Mouse (Mus musculus): ENCODE measurements around the gene Ahnak2.
"Not testable (repeated sequence)": the region's sequence is repeated elsewhere in the genome, so short reads cannot be mapped to it uniquely, and the experiment has no call there.

Ahnak2 gene

GRCm38 (mm10) chr12:112822676-112823075 lies 20.2 kb upstream of the Ahnak2 start:
- in situ Hi-C loops (cut with MboI; ENCODE audit: unreplicated experiment in 2 of 2), result no loop called here

DNA sequence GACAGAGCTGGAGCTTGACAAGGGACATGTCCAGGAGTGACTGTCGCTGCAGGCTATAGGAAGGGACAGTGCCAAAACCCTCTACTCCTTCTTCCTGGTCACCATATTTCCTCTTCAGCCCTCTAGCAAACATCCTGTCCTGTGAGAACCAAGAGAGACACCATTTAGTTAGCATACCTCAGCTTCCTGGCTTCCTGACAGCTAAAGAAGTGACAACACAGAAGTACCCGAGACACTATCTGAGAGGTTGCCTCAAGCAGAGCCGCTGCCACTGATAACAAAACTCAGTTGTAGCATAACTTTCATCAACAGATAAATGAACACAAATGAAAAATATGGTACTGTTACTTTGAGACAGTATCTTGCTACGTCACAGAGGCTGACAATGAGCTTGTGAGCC lies 19.5 kb upstream of the Ahnak2 start:
- in situ Hi-C loops (cut with MboI; ENCODE audit: unreplicated experiment in 2 of 2), result no loop called here

DNA sequence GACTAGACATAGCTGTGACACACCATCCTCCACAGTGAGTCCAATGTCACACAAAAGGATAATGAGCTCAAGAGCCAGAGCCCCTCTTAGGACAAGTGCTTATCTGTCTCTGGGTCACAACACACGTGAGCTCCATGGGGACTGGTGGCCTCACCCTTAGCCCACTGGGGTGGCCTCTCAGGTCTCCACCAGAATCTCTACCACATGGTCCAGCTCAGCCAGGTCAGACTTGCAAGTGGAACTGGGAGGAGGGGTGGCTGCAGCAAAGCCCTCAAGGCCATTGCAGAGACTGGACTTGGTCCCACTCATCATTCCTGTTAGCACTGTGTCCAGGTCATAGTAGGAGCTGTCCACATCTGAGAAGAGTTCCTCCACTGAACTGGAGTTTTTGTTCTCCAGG lies 18.8 kb upstream of the Ahnak2 start:
- in situ Hi-C loops (cut with MboI; ENCODE audit: unreplicated experiment in 2 of 2), result no loop called here

GRCm38 (mm10) chr12:112820401-112820999 lies 18.0 kb upstream of the Ahnak2 start:
- in situ Hi-C loops (cut with MboI; ENCODE audit: unreplicated experiment in 2 of 2), result no loop called here

DNA sequence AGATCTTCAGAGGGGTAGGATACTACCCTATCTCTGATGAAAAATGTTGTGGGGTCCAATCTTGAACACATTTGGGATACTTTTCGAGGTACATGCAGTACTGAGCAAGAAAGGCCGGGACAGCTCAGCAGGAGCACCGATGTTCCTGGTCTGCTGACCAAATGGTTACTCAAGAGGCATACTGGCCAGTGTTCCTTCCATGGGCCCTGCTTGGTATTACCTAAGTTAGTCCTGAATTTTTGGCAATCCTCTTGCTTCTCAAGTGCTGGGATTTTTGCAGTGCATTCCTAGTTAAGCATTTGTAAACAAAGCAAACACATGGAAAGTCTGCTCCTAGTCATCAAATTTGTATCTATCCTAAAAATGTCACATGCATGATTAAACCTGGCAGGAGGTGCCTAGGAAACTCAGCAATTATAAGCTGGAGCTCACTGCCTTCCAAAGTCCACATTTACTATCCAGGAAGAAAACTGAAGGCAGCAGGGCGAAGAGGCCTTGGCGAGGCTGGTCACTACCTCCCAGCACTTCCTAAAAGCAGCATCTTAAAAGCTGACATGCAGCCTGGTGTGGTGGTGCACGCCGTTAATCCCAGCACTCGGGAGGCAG lies 16.7 kb upstream of the Ahnak2 start:
- in situ Hi-C loops (cut with MboI; ENCODE audit: unreplicated experiment in 2 of 2), result no loop called here

DNA sequence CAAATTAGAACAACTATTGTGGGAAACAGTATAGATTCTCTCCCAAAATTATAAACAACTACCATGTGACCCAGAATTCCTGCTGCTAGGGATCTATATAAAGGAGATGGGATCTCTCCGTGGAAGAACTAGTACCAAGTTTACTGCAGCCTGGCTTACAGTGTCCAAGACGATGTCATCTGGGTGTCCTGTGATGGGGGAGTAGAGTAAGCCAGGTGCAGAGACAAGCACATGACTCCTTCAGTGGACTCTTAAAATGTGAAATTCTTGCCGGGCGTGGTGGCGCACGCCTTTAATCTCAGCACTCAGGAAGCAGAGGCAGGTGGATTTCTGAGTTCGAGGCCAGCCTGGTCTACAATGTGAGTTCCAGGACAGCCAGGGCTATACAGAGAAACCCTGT lies 14.4 kb upstream of the Ahnak2 start:
- in situ Hi-C loops (cut with MboI; ENCODE audit: unreplicated experiment in 2 of 2), result not testable (repeated sequence)

DNA sequence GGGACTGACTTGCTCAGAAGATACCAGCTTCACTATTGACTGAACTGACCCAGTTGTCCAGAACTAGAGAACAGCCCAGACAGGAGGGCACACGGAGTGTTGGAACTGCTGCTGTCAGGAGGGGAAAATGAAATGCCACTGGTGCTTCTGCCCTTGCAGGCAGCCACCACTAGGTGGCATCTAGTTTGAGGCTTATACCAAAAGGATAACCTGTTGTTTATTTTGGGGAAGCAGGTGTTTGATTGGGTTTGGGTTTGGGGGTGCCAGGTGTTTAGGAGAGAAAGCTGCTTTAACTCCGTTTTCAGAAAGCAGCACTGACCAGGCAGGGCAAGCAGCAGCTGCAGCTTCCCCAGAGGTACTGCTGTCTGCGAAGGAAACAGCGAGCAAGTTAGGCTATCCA lies 13.8 kb upstream of the Ahnak2 start:
- in situ Hi-C loops (cut with MboI; ENCODE audit: unreplicated experiment in 2 of 2), result no loop called here

DNA sequence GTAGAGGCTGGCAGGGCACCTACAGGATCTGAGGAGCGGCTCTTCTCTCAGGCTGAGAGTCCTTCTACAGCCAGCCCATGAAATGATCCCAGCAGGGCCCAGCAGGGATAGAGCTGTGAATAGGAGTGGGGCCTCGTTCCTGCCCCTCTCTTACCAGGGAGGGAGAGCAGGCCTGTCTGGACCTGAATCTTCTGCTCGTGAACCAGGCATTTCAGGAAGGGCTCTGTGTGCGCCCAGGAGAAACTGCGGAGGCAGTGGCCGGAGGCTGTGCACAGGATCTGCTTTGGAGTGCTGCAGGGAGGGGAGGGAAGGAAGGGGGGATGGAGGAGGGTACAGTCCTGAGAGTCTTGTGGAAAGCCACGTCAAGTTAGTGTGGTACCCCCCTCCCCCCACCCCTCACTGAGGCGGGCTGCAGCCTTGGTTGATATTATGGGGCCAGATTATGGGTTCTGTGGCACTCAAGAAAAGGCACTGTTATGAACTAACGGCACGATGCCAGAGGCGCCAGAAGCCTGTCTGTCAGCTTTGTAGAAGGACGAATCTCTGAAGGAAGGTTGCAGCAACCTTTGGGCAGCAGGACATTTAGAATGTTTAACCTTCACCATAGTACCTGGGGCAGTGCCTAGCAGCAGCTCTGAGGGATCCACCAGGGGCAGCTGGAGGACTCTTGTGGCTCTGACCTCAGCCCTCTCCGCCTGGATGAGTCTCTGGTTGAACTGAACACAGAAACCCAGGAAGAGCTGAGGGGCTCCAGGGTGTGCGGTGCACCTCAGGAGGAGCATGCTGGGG lies 12.4 kb upstream of the Ahnak2 start:
- in situ Hi-C loops (cut with MboI; ENCODE audit: unreplicated experiment in 2 of 2), result no loop called here

DNA sequence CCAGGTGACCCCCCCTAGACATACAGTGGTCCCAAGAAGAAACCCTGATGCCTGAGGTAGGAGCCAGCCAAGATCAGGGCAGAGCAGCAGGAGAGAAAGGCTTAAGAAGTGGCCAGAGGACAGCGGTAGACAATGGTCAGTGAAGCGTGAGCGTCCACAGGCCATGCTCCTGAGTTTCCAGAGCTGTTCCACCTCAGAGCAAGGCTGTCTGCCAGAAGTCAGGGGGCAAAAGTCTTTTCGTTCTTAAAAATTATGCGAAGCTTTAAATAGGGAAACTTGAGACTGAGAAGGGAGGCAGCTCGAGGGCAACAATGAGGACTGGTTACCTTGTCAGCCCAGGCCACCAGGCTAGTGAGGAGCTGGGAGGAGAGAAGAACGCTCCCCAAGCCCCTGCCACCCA lies 10.9 kb upstream of the Ahnak2 start:
- in situ Hi-C loops (cut with MboI; ENCODE audit: unreplicated experiment in 2 of 2), result no loop called here

DNA sequence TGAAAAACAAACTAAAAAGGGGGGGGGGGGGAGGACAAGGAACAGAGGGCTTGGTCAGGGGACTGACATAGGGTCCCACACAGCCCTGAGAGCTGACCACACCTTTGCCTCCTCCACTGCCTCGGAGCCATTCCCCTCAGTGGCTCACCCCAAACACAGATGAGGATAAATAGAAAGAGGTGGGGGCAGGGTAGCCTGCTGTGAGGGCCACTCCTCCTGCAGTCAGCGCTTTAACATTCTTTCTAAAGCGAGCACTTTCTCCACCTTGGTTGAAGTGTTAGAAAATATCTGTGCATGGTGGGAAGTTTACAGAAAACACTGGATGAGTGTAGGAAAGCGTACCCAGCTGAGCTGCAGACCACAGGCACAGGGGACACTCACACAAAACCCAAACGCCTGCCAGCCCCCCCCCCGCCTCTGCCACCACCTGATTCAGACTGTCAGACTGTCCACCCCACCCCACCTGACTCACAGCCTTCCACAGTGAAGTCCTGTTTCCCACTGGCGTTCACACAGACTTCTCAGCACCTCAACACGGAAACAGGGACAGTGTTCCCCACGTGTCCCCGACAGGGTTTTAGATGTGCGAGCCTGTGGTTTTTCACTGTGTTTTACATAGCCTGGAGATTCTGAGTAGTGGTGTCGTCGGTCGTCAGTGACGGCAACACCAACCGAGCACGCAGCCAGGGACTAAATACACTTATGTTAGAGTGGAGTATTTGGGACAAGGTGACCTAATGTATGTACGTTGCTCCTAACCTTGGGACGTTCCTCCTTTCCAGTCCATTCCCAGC lies 7.8 kb upstream of the Ahnak2 start:
- in situ Hi-C loops (cut with MboI; ENCODE audit: unreplicated experiment in 2 of 2), result no loop called here

DNA sequence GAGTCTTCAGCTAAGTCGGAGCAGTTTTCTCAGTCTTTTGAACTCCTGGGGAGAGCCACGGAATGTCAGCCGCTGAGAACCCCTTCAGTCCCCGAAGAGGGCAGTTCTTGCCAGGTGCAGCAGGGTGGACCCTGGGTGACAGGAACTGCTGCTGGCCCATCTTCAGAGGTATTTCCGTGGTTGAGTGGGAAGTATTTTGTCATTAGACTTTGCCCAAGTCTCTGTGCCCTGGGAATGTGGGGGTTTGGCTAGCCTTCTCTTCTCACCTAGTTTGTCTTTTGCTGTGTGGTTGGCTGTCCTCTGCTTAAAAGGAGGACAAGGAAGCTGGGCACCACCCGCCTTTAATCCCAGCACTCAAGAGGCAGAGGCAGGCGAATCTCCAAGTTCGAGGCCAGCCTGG lies 7.2 kb upstream of the Ahnak2 start:
- in situ Hi-C loops (cut with MboI; ENCODE audit: unreplicated experiment in 2 of 2), result loop anchor here in 1 of 2 experiments (5.0 kb wide), 1 partner anchor 33 kb away; no protein-coding TSS in a partner anchor

DNA sequence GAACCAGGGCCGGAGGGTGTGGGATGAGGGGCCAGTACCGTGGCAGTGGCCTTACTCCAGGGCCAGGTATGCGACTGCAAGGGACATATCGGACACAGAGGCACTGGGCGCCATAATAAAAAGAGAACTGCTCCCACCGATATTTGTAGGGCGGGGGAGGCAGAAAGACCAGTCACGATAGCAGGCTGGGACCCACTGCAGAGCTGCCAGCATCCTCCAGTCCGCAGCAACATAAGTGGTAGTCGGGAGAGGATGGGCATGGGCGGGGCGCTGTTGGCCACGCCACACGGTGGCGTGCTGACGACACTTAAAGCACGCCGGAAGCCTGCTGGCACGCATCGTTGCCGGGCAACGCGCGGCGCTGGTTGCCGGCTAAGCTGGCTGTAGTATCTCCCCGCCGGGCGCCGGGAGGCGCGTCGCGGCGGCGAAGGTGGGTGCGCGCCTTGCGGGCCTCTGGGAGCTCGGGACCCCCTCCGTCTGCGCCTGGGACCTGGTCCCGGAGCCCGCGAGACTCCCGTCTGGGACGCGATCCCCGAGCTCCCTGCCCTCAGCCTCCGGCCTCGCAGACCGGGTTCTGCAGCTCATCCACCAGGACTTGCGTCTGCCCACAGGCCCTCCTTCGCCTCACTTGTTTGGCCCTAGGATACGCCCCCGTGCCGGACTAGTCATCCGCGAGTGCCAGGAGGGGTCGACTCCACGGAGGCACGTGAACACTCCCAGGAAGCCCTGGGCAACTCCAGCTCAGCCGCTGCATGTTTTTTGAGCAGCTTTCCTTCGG lies 6.3 kb upstream of the Ahnak2 start, which contains the start of gene Clba1:
TSS of gene Clba1 (plus strand) at position 351 of the 778 bp plus-strand sequence.
- in situ Hi-C loops (cut with MboI; ENCODE audit: unreplicated experiment in 2 of 2), result loop anchor here in 1 of 2 experiments (5.0 kb wide), 1 partner anchor 34 kb away; no protein-coding TSS in a partner anchor

GRCm38 (mm10) chr12:112808212-112808586 lies 5.7 kb upstream of the Ahnak2 start:
- in situ Hi-C loops (cut with MboI; ENCODE audit: unreplicated experiment in 2 of 2), result loop anchor here in 1 of 2 experiments (5.0 kb wide), 1 partner anchor 34 kb away; no protein-coding TSS in a partner anchor

DNA sequence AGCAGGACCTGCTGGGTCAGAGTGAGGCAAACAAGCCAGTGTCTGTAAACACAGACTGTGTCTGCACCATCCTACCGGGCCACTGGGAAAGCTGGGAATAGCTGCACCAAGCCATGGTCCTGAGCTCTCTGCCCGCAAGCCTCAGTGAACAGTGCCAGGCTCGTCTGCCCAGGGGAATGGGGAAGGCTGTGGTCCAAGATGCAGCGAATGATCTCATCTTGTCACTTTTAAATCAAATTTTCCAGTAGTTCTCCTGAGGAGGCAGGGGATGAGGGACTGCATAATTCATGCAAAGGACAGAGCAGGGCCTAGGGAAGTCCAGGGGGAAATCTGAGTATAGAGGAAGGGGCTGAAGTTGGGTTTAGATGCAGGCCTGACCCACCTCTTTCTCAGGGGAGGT lies 5.3 kb upstream of the Ahnak2 start:
- in situ Hi-C loops (cut with MboI; ENCODE audit: unreplicated experiment in 2 of 2), result loop anchor here in 1 of 2 experiments (5.0 kb wide), 1 partner anchor 35 kb away; no protein-coding TSS in a partner anchor

GRCm38 (mm10) chr12:112806044-112806443 lies 3.6 kb upstream of the Ahnak2 start:
- in situ Hi-C loops (cut with MboI; ENCODE audit: unreplicated experiment in 2 of 2), result loop anchor here in 1 of 2 experiments (5.0 kb wide), 1 partner anchor 36 kb away; no protein-coding TSS in a partner anchor

DNA sequence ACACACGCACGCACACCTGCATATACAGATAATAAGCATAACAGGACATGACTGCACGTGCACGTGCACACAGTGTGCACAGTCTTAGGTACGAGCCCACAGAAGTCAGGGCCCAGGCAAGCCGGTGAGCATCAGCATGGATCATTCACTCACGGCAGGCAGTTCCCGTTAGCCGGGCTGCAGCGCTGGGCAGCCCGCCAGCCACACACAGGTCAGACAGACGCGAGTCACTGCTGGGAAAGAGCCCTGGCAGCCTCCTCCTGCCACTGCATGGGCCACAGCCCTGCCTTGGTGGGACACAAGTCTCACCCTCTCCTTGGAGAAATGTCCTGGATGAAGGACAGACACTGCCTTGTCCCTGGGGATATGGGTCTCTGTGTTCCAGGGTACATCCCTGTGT lies 1.6 kb upstream of the Ahnak2 start:
- in situ Hi-C loops (cut with MboI; ENCODE audit: unreplicated experiment in 2 of 2), result no loop called here

- in situ Hi-C loops (cut with MboI; ENCODE audit: unreplicated experiment in 2 of 2), result no loop called here
Measured at GRCm38 (mm10) chr12:112802917-112803316, 460 bp upstream of the Ahnak2 start.

GRCm38 (mm10) chr12:112800476-112800875 lies 2.0 kb downstream of the Ahnak2 start:
- in situ Hi-C loops (cut with MboI; ENCODE audit: unreplicated experiment in 2 of 2), result no loop called here

DNA sequence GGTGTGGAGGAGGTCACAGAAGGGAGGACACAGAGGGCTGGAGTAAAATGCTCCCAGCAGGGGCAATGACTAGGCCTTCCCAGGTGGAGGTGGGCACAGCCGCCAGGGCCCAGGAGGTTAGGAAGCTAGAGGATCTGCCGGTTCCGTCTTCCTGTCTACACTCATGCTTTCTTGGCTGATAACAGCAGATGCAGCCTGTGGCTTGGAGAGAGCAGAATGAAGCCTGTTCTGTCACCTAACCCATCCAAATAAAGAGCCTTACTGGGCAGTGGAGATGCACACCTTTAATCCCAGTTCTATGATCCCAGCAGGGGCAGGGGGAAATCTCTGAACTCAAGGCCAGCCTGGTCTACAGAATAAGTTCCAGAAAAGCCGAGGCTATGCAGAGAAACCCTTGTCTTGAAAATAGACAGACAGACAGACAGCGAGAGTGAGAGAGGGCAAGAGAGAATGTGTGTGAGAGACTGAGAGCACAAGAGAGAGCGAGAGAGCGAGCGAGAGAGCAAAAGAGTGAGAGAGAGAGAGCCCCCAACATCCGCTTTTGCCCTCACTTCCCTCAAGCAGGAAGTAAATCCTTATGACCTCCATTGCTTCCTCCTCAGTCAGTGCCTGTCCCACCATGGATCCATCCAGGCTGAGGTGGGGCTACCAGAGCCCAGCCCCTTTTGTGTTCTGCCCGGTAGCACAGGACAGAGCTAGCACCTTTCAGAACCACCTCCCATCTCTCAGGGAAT lies 3.1 kb downstream of the Ahnak2 start:
- in situ Hi-C loops (cut with MboI; ENCODE audit: unreplicated experiment in 2 of 2), result loop anchor here (5.0 kb wide), 2 partner anchors 38 to 52 kb away; no protein-coding TSS in a partner anchor

All from v-Abl transformed pro-B cells (cell line).